Mouse (Mus musculus) ZHBTc4 (cell line): ENCODE data around the gene Gm21915.

Experiments
- DNase-seq: peaks from one replicate; pipeline ENCODE4 v3.0.0-alpha.2; 2011; ENCODE audit warnings: low read depth, low spot score

Gm21915 gene

DNA sequence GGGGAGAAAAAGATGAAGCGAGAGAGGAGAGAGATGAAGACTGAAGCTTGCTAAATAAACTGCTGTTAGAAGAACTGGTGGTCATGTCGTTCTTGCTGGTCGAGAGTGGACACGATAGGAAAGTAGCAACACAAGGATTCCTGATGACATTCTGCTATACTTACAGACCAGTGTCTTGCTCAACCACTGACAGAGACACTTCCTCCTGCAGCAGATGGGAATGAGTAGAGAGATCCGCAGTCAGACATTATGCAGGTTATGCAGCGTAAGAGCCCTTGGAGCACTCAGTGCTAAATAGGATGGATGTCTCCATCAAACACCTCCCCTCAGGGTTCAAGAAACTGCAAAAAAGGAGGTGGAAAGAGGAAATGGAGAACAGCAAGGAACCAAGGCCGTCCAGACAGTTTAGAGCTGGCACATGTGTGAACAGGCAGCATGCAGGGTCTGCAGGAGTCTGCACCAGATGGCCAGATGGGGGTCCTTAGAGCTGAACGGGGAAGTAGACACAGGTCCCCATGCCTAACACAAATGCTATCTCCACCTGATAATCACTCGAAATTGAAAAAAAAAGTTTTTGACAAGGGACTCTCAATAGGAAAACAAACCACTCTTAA is 4.1 kb upstream of the Gm21915 start:
- no peak for DNase-seq

DNA sequence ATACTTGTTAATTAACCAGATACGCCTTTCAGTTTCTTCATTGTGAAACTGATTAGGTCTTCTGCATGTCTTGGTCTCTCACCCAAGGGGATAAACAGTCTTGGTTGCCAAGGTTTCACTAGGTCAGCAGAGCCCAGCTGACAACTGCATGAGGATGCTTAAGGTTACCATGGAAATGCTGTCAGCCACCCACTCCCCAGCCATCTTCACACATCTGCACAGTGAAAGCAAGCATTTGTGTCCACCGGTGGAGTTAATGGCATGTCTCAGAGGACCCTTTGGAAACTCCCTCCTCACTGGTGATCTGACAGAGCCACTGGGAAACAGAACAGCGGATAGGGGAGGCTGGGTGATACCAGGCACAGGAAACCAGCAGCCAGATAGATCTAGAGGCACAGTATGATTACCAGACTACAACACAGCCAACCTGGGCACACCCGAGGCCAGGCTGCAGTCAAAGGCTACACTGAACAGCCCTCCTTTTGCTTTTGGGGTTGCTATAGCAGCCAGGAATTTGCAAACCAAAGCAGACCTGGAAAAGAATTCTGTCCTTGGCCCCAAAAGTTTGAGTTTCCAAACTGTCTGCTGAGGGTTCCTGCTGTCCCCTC is 1.0 kb downstream of the Gm21915 start:
- peak; percentile 32 for DNase-seq

DNA sequence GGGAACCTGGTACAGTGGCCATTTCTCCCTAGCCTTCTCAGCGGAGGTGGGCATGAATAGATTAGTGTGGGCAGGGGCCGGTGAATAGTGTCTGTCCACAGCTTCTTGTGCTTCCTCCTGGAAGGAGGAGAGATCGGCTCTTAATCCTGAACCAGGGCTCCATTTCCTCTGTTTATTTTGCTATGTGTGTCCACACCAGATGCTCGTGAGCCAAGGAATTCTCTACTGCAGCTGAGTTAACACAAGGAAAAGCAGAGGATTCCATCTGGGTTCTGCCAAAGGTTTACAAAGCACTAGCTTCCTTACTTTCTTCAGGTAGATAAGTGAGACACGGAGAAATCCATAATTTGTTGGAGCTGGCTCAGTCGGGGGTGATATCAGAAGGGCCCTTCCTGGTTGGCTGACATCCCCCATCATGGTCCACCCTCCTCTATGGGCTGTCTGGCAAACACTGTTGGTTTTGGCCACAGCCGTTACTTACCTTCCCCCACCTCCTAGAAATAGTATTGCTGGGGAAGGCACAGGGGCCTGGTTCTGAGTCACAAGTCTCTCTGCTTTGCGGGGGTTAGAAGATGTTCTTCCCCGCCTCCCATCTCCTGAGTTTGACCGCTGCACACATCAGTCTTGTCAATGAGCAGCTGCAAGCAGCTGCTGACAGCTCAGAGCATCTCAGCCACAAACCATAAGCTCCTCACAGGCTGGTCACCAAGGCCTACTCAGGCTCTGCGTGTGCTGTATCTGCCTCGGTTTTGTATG is 5.0 kb downstream of the Gm21915 start:
- no peak for DNase-seq

DNA sequence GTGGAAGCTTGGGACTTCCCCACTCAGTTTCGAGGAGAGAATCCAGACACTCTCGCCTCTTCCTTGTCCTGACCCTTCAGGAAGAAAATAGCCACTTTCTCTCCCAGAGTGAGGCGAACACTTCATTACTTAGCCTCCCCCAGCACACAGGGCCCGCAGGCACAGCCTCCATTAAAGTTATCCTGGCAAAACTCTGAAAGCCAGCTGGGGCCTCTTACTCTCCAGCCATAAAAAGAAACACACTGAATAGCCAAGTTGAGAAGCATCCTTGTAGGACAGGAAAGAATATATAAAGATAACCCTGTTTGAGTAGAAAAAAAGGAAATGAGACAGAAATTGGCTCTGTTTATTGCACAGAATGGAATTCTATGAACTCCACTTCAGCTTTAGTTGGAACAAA is 8.2 kb downstream of the Gm21915 start:
- DNase-seq: no peak

DNA sequence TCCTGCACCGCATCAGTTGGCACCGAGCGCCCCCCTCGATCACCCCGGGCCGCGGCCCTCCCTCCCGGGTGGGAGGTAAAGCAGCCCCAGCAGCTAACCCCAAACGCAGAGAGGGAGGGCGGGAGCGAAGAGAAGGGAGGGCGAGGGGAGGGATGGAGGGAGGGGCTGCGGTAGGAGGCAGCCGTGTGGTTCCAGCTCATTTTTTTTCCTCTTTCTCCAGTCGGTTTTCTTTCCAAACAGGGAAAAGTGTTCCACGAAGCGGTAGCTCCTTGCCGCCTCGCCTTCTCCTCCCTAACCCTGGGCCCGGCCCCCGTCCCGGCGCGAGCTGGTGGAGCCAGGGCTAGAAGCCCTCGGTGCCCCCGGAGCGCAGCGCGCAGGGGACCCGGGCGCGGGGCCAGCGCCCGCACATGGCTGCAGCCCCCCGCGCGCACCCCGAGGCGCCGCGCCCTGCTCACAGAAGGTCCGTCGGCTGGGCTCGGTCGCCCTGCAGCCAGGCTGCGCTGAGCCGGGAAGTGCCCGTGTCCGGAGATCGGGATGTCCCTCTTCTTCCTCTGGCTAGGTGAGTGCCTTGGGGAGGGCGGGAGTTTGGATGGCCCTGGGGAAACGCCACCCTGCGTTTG is 15.5 kb downstream of the Gm21915 start, which contains the start of gene Clmp:
TSS of gene Clmp (plus strand) at position 162 of the 620 bp plus-strand sequence.
- DNase-seq: peak; percentile 54

DNA sequence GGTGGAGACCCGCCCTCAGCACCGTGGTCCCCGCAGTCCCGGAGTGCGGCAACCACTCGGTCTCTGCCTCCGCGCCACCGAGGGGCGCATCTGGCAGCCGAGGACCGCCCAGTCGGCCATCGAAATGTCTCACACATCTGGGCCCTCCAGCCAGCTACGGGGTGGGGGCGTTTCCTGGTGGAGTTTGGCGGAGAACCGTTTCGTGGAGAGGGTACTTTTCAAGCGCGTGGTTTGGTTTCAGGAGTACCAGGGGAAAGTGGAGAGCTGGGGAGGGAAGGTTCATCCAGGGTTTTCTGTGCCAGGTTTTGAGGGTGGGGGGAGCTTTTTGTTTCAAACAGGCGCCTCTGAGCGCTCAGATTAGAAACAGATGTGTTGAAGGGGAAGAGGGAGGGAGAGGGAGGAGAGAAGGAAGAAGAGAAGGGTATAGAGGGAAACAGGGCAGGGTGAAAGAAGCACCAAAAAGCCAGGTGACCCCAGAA is 16.0 kb downstream of the Gm21915 start:
- peak; percentile 49 for DNase-seq

DNA sequence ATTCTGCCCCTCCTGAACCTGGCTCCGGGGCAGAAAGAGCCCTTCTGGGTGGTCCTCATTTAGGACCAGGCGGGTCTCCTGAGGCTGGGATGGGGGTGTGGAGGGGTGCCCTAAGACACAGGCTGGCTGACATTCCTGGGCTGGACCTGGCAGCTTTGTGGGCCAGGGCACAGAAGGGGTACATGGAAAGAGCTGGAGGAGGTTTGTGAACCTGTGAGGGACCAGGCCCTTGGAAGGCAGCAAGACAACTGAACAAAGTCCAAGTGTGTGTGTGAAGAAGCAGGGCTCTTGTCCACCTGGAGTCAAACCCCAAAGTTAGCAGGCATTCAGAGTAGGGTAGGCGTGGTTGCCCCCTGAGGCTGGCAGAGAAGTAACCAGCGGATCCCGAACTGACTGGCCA is 16.6 kb downstream of the Gm21915 start:
- no peak for DNase-seq

DNA sequence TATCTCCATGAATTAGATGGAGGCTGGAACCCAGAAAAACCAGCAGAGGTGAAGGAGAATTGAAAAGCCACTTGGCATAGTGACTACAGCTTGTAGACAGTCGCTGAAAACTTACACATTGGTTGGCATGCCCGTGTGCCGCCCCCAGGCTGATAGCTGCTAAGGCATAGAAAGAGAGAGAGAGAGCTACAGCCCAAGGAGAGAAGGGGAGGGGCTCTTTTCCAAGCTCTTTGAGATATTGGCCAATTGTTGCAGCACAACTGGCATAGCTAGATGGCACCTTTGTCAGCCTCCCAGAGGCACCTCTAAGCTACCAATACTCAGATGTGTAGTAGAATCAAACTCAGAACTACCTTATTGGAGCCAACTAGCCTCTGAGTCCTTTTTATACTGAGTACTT is 17.1 kb downstream of the Gm21915 start:
- no peak for DNase-seq

DNA sequence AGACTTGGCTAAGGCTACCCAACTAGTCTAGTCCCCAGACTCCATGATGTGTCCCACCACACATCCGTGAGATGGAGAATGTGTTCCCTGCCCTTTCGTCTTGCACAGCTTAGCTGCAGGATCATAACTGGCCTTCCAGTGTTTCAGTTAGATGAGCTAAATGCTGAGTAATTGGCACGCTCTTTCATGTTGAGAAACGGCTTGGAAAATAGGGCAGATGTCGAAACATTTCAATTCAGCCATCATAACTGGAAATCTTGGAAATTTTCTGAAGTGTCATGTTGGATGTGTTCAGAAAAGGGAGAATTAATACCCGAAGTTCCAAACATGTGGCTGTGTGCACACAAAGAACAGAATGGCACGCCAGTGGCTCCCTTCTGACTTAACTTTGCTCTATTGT is 20.1 kb downstream of the Gm21915 start:
- DNase-seq: no peak

DNA sequence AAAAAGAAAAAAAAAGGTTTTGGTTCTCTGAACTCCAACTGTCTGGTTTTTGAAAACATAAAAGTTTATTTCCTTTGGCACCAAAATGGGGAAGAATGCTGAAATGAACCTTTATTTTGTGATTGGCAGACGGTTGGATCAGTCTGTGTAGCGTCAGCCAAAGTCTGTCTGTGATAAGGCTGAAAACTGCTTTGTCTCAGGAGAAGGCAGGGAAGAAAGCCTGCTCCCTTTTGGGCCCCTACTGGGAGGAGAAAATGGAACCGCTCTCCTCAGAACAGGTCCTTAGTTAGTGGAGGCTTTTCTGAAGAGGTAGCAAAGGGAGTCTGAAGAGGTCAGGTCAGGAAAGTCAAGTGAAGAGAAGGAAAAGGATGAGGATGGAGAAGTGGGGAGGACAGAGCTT is 22.6 kb downstream of the Gm21915 start:
- no peak for DNase-seq

DNA sequence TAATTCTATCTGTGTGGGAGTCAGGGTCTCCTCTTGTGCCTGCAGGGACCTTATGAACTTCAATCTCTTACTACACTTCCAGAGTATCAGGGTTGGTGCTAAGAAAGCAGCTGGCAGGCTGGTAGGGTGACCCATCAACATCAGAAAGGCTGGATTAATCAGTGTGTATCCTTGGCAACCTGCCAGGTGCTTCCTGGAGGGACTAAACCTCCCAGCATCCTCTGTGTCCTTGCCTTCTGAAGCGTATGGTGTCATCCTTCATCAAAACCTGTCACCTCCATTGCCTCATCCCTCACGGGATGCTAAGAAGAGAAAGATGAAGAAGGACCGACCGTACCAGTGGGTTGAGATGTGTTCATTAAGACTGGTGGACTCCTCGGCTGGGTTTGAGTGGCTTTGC is 23.4 kb downstream of the Gm21915 start:
- peak; percentile 49 for DNase-seq

DNA sequence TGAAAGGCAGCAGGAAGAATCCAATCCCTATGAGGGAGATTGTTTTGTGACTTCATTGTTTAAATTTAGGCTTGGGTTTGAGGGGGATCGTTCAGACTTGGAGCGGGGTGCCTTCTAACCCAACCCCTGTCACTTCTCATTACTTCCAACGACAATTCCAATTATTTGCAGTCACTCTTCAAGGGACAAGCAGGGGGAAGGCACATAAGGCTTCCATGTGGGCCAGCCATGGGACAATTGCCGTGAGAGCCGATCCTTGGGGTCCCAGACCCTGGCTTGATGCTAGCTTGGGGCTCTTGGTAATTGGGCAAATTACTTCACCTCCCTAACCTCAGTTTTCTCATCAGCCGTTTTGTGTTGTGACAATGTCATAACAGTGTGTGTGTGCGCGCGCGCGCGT is 23.9 kb downstream of the Gm21915 start:
- DNase-seq: no peak

DNA sequence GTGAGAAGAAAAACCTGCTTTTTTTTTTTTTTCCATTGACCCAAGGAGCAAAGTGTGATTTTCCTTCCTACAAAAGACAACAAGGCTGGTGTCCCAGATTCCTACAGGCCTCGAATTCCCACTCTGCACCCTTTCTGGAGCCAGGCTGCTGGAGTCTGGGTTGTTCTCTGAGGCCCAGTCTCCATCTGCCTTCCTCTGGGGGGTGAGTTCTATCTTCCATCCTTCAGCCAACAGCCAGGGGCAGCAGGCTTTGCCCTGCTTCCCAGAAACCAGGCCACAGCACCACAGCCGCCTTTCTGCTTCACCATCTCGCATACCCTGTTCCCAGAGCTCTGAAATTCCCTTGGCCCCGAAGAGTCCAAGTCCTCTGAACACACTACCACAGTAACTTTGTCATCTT is 25.7 kb downstream of the Gm21915 start:
- no peak for DNase-seq

DNA sequence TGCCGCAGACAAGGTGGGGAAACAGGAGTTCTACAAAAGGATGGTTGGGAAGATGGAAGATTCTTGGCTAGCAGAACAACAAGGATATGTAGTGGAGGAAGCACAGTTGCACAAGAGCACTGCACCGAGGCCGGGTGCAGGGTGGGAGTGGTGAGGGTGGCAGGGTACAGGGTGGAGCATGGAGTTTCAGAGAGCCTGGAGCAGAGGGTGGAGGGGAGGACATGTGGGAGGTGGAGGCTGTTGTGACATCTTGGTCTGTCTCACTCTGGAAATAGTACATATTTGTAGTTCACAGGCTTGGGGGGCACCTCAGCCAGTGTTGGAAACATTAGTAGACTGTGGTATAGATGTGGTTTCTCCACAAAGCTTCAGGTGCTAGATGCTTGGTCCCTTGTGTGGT is 28.8 kb downstream of the Gm21915 start:
- no peak for DNase-seq

DNA sequence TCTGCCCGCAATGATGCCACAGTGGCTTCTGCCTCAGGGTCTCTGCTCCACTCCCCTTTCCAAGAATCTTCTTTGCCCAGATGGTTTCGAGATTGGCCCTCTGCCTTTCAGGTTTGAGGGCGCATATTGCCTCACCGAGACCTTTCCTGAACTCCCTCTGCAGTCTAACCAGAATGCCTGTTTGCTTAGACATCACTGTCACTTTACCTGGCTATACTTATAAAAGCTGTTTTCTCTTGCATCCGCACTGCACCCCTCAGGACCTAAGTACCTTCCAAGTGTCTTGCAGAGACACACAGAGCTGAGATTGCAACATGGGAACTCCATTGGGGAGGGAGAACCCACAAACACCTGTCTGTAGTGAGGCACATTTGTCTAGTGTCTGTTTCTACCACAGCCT is 29.8 kb downstream of the Gm21915 start:
- DNase-seq: no peak

DNA sequence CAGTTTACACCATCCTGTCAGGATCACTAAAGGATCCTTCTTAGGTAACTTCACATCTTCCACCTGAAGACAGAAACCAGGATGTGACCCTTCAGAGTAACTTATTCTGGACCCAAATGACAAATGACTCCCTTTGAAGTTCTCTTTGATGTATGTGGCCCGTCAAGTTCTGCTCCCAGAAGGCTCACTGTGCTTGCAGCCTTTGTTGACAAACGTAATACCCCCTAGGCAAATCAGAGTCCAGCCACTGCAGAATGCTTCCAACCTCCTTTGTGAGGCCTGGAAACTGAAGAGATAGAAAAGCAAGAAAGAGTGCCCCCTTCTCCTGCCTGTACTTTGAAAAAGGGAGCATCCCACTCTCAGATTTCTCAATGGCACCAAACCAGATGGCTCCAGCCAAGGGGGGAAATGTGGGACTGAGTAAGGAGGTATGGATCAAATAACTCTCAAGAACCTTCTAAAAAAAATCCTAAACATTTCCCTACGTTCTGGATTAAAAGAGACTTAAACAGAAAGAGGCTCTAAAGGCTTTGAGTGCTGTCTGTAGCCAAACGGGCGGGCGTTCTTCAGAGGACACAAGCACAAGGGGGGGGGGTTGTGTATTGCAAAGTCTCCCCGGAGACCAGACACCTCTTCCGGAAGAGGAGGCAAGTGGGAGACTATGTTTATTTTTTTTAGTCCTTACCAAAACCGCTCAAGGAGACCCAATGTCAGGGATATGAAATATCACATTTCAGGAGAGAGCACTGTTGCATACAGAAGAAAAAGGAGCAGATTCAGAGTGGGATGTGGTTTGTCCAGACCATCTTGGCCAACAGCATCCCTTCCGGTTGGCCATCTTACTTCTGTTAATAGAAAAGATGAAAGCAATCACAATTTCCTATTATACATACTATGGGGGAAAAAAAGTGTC is 34.2 kb downstream of the Gm21915 start:
- DNase-seq: no peak

DNA sequence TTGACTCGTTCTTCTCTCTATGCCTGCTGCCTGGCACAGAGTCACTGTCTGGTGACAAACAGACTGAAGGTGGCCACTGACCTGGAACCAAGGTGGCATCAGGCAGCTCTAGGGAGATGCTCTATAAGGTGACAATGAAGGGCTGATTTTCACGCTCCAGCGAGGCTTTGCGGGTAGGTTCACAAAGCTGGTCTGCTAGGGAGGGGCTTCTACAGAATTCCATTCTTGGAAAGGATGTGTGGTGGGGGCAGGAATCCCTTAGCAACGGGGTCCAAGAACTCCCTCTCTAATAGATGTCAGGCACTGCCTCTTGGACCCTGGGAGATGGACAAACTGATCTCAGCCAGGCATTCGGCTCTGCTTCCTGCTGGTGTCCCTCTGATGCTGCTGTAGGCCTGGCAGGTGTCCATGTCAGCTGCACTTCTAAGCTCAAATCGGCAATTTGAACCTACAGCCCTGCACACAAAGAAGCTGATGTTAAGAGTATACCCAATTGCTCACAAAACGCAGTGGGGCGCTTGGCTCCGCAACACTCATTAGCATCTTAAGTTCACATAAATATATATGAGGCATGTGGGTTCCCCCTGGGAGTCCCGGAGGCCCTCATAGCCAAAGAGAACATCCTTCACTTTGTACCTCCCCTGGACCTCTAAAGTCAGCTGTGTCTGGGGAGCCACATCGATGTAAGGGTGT is 38.2 kb downstream of the Gm21915 start:
- no peak for DNase-seq

DNA sequence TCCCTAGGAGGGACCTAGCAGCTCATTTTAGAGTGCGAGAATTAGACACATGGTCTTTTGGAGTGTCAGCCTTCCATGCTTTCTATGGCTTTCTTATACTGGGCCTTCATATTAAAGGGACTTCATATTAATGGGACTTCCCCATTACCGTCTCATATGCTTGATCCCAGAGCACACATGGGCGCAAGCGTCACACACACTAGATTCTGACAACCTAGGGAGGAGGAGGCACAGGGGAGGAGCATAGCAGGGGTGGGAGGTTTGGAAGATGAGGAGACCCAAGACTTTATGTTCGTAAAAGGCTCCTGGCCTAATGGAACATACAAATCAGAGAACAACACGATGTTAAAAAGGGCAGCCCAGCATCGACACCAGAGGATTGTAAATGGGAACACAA is 38.7 kb downstream of the Gm21915 start:
- DNase-seq: no peak

DNA sequence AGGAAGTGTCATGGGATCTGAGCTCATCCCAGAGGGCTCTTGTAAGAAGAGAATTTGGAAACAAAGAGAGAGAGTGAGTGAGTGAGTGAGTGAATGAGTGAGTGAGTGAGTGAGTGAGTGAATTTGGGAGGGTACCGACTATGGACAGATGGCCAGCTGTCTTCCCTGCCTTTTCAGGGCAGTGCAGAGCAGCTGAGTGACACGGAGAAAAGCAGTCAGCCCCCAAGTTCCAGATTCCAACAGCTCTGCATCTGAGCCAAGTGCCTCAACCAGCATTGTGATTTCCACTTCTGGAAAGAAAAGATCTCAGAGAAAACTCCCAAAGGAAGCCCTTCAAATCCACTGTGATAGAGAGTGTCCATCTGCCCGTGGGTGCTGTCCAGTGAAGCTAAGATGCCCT is 39.2 kb downstream of the Gm21915 start:
- no peak for DNase-seq

DNA sequence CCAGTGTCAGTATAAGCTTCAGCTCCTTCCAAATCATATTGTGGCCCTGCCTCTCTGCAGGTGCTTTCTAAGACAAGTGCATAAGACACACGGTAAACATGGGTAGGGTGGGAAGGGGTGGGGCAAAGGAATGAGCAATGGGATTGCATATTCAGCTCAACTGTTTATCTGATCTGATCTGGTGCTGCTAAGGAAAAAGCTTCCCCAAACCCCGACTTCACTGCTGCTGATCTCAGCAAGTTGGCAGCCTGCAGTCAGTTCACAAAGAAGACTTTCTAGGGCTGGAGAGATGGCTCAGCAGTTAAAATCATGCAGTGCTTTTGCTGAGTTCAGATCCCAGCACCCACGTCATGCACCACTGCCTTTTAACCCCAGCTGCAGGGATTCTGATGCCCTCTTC is 39.6 kb downstream of the Gm21915 start:
- no peak for DNase-seq

DNA sequence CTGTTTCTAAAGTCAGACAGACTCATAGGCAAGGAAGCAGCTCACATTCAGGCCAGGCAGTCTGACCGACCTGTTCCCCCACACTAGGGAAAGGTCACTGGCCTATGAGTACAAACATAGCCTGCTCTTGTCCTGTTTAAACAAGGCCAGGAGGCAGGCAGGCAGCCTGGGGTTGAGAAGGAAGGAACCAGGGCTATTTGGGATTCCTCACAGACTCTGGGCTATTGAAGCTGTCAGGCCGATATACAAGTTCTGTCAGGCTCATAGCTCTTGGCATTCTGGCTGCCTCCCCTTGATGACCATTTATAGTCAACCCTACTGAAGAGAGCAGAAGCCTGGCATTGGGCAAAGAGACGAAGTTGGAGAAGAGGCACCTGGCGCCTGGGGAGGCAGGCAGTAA is 41.2 kb downstream of the Gm21915 start:
- no peak for DNase-seq
